Mouse (Mus musculus) layer of hippocampus, adult 2 months (tissue): Measurements from ENCODE around the gene Ndufs8. TPM values are rescaled to one million over a fixed set of nuclear protein-coding genes. Genes with fewer than 3 reads are reported as not detected.
"Not testable (repeated sequence)": the region's sequence is repeated elsewhere in the genome, so short reads cannot be mapped to it uniquely, and the experiment has no call there.

Experiments
- DNase-seq, 2 experiments: peaks; one replicate each; pipeline ENCODE4 v3.0.0; 2022; ENCODE audit warnings: low spot score in 2 of 2
- H3K27ac ChIP-seq: fragments of 200-600 bp; 2 replicates; pipeline ENCODE4 v1.8.1; 2022
- H3K4me3 ChIP-seq: fragments of 200-600 bp; 2 replicates; pipeline ENCODE4 v1.8.1; 2022; ENCODE audit warnings: mild to moderate bottlenecking
- CTCF ChIP-seq: fragments of 200-600 bp; conservative IDR thresholded peaks from 2 replicates; pipeline ENCODE4 v1.8.1; 2022; ENCODE audit warnings: antibody characterized with exemption, mild to moderate bottlenecking, moderate library complexity
- long read RNA-seq, 2 experiments: library from polyadenylated mRNA; stranded (forward); transcript quantifications; one replicate each; pipeline ENCODE4 v2.0.0; 2021; ENCODE audit warnings: borderline mapping rate in 2 of 2
- total RNA-seq, 2 experiments: library from RNA; stranded (reverse); gene quantifications; 2 replicates each; pipeline ENCODE4 v1.2.3; 2021

Gene Ndufs8
- total RNA-seq = 100 to 1,000 TPM; 125 to 142 TPM
- long read RNA-seq, experiment 1, transcript Ndufs8-205 (7 exons, 780 nt) = major isoform, 61 of 82 reads
- long read RNA-seq, experiment 1, transcript Ndufs8-201 (7 exons, 983 nt) = minor isoform, 11 of 82 reads
- long read RNA-seq, experiment 1, partial matches to known transcripts = 2 of 82 reads
- long read RNA-seq, experiment 1, other reads (novel, unspliced or antisense) = 7 of 82 reads
- long read RNA-seq, experiment 2, transcript Ndufs8-201 (7 exons, 983 nt) = minor isoform, 19 of 113 reads
- long read RNA-seq, experiment 2, transcript Ndufs8-205 (7 exons, 780 nt) = major isoform, 76 of 113 reads
- long read RNA-seq, experiment 2, partial matches to known transcripts = 10 of 113 reads
- long read RNA-seq, experiment 2, other reads (novel, unspliced or antisense) = 4 of 113 reads

DNA sequence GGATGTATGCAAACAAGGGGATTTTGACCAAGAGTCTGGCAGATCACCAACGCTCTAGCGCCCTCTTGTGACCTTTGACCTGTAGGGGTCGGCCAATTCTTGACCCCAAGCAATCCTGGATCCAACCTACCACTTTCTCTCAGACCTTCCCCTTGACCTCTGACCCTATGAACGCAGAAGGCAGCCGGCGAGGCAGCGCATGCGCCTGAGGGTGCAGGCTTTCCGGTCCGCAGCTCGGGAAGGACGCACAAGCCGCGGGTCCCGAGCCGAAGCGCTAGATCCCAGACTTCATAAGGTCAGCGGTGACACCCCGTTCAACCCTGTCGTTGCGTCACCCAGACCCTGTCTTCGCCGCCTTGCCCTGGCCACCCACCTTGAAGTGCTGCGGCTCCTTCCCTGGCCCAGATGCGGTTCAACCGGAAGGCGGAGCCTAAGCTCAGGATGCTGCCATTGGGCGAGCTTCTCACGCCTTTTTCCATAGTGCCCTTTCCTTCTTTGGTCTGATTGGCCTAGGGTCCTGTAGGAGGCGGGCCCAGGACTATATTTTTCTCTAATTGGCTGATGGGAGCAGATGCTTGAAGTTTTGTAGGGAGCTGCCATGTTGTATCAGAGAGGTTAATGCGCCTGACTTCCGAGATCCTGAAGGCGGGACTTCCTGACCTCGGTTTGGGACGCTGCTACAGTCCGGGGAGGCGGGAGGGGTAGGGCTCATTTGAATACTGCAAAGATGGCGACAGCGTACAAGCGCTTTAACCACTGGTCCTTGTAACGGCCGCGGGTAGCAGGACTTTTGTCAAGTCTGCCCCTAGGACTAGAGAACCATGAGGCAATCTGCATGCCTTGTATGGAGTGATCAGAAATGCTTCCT is at the start of gene Ndufs8:
Ndufs8 (minus strand) TSS at position 438 of the 868 bp plus-strand sequence.
- Histone ChIP-seq H3K27ac (peak within 1 kb of the TSS; percentile 98), H3K4me3 (peak within 1 kb of the TSS; percentile 67)
- peak; percentile 87 to 97 for DNase-seq
- peak; percentile 27 for TF ChIP-seq CTCF

DNA sequence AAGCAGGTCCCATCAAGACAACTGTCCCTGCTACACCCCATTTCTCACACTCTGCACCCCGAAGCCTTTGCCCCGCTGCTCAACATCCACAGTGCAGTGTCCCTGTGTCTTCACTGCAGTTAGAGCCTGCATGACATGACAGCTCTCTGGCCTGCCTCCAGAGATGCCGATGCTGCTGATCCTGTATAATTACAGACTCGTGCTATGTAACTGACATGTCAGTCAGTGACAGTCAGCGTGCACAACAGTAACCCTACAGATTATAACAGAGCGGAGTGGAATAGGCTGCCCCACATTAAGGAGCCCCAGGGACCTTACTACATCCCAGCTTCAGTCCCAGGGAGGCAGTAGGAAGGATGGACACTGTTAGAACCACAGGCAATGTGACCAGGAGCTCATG is 49.2 kb upstream of the Ndufs8 start:
- not testable (repeated sequence) for H3K4me3 ChIP-seq, H3K27ac ChIP-seq, DNase-seq

DNA sequence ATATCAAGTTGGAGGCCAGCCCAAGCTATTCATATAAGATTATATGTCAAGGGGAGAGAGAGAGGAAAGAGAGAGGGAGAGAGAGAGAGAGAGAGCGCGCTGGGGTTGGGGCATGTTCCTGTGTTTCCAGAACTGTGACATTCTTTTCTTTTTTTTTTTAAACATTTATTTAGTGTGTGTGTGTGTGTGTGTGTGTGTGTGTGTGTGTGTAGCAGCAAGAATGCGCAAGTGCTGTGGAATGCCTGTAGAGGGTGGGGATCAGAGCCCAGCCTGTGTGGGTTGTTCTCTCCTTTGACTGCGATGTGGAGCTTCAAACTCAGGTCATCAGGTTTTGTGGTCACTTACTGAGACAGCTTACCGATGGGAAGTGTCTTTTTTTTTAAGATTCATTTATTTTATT is 47.6 kb upstream of the Ndufs8 start:
- DNase-seq = no peak
- Histone ChIP-seq H3K4me3 (no peak overlapping the region), H3K27ac (no peak overlapping the region)
- TF ChIP-seq CTCF = no peak

DNA sequence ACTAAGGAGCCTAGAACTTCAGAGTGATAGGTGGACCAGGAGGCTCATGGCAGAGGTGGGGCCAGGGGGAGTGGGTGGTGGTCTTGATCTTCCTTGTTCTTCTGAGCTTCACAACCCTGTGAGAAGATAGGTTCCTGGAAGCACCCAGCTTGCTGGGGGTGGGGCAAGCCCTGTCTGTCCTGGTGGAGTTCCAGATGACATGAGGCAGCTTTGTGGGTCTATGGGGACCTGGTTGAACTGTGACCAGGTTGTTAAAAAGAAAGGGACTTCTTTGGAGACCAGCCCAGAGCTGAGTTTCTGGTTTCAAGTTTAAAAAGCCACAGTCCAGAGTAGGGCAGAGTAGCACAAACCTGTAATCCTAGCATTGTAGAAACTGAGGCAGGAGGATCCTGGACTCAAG is 46.5 kb upstream of the Ndufs8 start:
- no peak overlapping the region for H3K27ac ChIP-seq
- TF ChIP-seq CTCF = no peak
- no peak overlapping the region for H3K4me3 ChIP-seq
- no peak for DNase-seq

DNA sequence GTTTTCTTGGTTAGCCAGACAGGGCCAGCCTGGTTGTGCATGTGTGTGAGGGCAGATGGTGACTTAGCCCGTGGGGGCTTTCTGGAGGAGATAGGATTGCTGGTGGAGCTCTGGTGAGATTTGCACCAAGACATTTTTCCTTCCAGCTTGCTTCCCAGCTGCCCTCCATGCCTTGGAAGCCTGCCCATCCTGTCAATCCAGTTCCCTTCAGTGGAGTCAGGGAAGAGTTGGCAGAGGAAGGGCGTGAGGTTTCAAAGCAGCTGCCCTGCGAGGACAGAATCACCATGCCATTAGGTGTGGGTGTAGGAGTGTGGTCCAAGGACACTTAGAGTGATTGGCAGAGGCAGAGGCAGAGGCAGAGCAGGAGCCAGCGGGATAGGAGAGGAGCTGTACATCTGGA is 45.9 kb upstream of the Ndufs8 start, which contains the start of gene Aldh3b3:
Aldh3b3 (plus strand) TSS at position 176 of the 400 bp plus-strand sequence.
- peak in 1 of 2 experiments; percentile 45 for DNase-seq

DNA sequence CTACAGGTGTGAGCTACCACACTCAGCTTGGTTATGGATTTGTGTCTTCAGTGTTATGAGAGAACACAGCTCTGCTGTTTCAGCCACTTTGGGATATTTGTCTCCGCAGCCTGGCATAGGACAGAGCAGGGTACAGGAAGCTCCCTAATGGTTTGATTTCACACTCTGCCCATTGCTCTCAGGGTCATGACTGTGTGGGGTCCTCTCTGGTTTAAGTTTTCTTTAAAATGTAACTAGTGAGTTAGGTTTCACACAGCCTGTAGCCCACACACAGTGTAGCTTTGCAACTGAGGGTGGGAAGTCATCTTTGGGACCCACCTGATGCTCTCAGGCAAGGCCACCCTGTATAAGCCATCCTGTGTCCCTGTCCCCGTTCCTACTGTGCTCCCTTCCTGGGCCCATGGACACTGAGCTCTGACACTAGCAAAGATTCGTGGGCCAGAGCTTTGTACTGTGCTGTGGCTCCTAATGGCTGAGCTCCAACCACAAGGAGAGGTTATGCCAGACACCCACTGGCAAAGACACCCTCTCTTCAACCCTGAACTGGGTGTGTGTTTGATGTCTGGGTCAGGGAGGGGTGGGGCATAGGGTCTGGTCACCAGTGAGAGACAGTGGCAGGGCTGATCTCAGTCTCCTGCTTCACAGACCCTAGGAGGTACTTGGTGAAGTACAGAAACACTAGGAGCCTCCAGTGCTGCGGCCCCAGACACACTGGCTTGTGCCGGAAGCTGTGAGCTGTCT is 44.9 kb upstream of the Ndufs8 start:
- not testable (repeated sequence) for H3K4me3 ChIP-seq, DNase-seq, H3K27ac ChIP-seq

More for the DNA sequence above, 45.9 kb upstream of the Ndufs8 start, which contains the start of gene Aldh3b3:
- TF ChIP-seq CTCF = no peak
- Histone ChIP-seq H3K4me3 (no peak within 1 kb of the TSS), H3K27ac (no peak within 1 kb of the TSS)

DNA sequence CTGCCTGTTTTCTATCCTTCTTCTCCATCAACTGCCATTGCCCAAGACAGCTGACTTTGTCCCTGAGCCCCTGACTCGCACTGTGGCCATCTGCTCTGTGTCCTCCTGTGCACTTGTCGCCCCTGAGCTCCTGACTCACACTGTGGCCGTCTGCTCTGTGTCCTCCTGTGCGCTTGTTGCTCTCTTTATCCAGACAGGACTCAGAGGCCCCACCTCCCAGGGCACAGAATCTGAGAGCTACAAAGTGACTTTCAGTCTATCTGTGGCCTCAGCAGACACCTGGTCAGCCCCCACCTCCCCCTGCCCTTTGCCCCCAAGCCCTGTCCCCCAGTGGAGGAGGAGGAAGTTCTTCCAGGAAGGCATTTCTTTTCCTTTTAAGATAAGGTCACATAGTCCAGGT is 43.2 kb upstream of the Ndufs8 start:
- no peak for TF ChIP-seq CTCF
- Histone ChIP-seq H3K27ac (no peak overlapping the region), H3K4me3 (no peak overlapping the region)
- DNase-seq = no peak

DNA sequence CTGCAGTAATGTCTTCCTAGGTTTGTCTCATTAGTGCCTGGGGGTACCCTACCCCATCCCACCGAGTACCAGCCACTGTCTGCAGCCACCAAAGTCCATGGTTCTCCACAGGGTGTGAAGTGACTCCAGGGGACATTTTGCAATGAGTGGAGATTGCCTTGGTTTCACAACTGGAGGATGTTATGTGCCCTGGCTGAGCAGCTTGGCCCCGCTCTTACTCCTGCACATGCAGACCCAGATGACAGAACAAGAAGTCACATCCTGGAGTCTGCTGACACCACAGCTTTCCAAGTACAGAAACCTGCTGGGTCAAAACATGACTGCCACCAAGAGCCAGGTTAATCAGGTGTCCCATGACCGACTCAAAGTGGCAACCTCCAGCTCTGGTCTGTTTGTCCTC is 42.5 kb upstream of the Ndufs8 start:
- H3K27ac ChIP-seq = no peak overlapping the region
- no peak for DNase-seq
- H3K4me3 ChIP-seq = no peak overlapping the region
- no peak for TF ChIP-seq CTCF

DNA sequence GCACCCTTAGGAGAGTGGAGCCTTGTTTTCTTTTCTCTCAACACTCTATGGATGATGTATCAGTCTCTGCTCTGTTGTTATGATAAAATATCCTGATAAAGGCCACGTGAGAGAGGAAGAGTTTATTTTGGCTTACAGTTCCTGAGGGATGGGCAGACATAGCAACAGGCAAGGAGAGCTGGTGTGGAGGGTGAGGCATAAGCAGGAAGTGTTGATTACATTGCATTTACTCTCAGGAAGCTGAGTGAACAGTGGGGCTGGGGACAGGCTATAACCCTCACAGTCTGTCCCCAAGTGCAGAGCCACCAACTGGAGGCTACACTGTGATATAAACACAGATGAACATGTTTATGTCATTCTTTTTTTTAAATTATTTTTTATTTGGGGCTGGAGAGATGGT is 39.5 kb upstream of the Ndufs8 start:
- no peak overlapping the region for H3K27ac ChIP-seq
- no peak overlapping the region for H3K4me3 ChIP-seq
- TF ChIP-seq CTCF = no peak
- DNase-seq = no peak

DNA sequence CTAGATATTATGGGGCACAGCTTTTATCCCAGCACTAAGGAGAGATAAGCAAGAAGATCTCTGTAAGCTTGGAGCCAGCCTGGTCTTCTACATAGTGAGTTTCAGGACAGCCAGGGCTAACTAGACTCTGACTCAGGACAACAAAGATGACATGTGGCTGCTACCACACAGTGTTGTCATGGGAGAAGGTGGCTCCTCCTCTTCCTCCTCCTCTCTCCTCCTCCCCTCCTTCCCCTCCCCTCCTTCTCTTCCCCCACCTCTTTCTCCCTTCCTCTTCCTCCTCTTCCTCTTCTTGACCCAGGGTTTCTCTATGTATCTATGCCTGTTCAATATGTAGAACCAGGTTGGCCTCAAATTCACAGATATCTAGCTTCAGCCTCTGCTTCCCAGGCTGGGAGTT is 38.9 kb upstream of the Ndufs8 start:
- no peak for DNase-seq
- Histone ChIP-seq H3K27ac (no peak overlapping the region), H3K4me3 (no peak overlapping the region)
- TF ChIP-seq CTCF = no peak

DNA sequence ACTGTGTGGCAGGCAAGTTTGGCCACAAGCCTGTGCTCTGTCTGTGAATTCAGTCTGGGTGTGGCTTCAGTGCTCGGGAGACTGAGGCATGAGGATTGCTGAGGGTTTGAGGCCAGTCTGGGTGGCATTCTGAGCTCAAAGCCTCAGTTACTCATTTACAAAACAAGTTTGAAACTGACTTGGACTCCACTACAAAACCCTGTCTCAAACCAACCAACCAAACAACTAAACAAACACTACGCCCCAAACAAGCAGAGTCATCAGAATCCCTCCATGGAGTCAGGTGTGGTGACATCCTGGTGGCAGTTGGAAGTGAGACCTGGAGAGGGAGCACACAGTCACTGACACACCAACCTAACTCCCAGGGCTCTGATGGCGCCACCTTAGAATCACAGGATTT is 37.8 kb upstream of the Ndufs8 start:
- Histone ChIP-seq H3K4me3 (no peak overlapping the region), H3K27ac (no peak overlapping the region)
- DNase-seq = no peak
- TF ChIP-seq CTCF = no peak

DNA sequence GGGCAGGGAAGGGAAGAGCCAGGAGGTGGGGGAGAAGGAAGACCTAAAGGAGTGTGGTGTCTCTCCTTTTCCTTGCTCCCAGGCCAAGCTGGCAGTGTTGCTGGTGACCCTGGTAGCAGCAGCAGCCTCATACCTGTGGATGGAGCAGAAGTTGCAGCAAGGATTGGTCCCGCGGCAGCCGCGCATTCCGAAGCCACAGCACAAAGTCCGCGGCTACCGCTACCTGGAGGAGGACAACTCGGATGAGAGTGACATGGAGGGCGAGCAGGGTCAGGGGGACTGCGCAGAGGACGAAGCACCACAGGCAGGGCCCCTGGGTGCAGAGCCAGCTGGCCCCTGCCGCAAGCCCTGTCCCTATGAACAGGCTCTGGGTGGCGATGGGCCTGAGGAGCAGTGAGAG is 36.0 kb upstream of the Ndufs8 start:
- Histone ChIP-seq H3K27ac (no peak overlapping the region), H3K4me3 (no peak overlapping the region)
- TF ChIP-seq CTCF = no peak
- no peak for DNase-seq

DNA sequence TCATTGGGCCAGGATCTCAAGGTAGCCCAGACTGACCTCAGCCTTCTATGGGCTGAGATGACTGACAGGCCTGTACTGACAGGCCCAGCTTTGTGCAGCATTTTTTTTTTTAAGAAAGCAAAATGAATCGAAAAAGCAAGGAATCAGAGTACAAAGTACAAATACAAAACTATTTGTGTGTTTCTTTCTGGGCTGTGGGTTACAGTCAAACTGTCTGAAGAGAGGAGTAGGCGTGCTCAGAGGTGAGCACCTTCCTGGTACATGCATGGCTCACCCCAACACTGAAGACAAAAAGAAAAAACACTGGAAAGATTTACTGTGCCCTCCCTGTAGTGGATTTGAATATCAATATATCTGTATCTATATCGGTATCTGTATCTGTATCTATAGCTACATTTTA is 35.2 kb upstream of the Ndufs8 start:
- no peak for DNase-seq
- no peak for TF ChIP-seq CTCF

More for the DNA sequence above, 35.2 kb upstream of the Ndufs8 start:
- Histone ChIP-seq H3K4me3 (no peak overlapping the region), H3K27ac (no peak overlapping the region)
